Mouse (Mus musculus): Measurements from ENCODE around the gene Scgb3a1. TPM values are rescaled to one million over a fixed set of nuclear protein-coding genes. Genes with fewer than 3 reads are reported as not detected.

Scgb3a1 gene
- total RNA-seq (2021) = not detected
- long read RNA-seq, experiment 1 = 0 reads
- long read RNA-seq, experiment 2 = 0 reads

GRCm38 (mm10) chr11:49663310-49663709 lies at the start of gene Scgb3a1:
Gene Scgb3a1 (plus strand): TSS chr11:49663610.
- DNase-seq (ENCODE audit: low spot score in 2 of 2) = no peak

- DNase-seq (ENCODE audit: low spot score in 2 of 2) = no peak
These were observed 47.3 kb upstream of the Scgb3a1 start for GRCm38 (mm10) chr11:49615856-49616725.

GRCm38 (mm10) chr11:49618476-49618875 lies 44.9 kb upstream of the Scgb3a1 start:
- DNase-seq (ENCODE audit: low spot score in 2 of 2) = no peak

GRCm38 (mm10) chr11:49621953-49622352 lies 41.5 kb upstream of the Scgb3a1 start:
- no peak for DNase-seq (ENCODE audit: low spot score in 2 of 2)

- no peak for DNase-seq (ENCODE audit: low spot score in 2 of 2)
These were observed 39.3 kb upstream of the Scgb3a1 start for GRCm38 (mm10) chr11:49624156-49624555.

DNA sequence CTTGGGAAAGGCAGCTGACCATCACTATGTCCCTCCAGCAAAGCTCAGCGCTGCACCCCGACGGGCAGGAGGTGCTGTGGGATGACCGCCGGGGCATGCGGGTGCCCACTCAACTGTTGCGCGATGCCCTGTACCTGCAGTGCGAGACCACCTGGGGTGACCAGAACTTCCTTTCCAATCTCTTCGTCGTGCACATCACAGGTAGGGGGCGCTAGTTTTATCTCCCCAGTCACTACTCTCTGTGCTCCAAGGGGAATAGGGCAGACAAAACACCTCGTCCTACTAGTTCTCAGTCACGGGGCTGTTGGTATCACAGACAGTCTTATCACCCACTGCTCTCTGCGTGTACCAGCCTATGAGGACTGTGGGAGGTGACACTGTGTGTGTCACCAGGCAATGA lies 37.5 kb upstream of the Scgb3a1 start:
- DNase-seq (ENCODE audit: low spot score in 2 of 2) = no peak

- no peak for DNase-seq (ENCODE audit: low spot score in 2 of 2)
These were observed 36.7 kb upstream of the Scgb3a1 start for GRCm38 (mm10) chr11:49626748-49627147.

DNA sequence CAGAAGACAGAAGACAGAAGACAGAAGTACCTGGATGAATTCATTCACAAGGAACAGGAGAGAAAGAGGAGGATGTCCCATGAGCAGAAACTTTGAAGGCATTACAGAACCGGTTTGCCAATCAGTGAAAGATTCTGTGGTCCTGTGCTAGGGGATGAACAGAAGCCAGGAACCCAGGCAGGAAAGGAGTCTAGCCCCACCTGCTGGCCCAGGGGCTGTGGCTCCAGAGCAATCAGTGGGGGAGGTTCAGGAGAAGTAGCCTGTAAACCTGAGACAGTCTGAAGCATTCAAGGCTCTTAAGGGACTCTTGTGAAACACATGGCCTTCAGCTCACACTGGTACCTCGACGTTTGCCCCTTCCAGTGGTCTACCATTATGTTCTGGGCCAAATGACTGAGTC lies 32.3 kb upstream of the Scgb3a1 start:
- no peak for DNase-seq (ENCODE audit: low spot score in 2 of 2)

- no peak for DNase-seq (ENCODE audit: low spot score in 2 of 2)
These were observed 31.2 kb upstream of the Scgb3a1 start for GRCm38 (mm10) chr11:49632256-49632655.

- no peak for DNase-seq (ENCODE audit: low spot score in 2 of 2)
These were observed 29.3 kb upstream of the Scgb3a1 start for GRCm38 (mm10) chr11:49634101-49634500.

DNA sequence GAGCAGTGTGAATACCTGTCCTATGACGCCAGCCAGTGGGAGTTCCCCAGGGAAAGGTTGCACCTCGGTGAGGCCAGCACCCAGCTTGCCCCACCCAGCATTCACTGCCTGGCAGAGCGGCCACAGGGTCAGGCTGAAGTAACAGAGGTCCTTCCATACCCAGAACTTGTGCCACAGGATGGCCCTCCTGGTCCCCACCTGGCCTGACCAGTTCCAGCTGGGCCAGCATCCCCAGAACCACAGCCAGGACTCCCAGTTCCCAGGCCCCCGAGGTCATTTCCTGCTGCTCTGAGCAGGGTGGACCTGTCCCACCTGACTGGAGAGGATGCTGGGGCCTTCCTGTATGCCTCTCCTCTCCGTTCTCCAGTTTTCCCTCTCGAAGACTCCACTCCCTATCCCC lies 27.7 kb upstream of the Scgb3a1 start:
- no peak for DNase-seq (ENCODE audit: low spot score in 2 of 2)

GRCm38 (mm10) chr11:49636449-49636848 lies 27.0 kb upstream of the Scgb3a1 start:
- no peak for DNase-seq (ENCODE audit: low spot score in 2 of 2)

- no peak for DNase-seq (ENCODE audit: low spot score in 2 of 2)
These were observed 17.7 kb upstream of the Scgb3a1 start for GRCm38 (mm10) chr11:49645677-49646076.

- no peak for DNase-seq (ENCODE audit: low spot score in 2 of 2)
These were observed 13.1 kb upstream of the Scgb3a1 start for GRCm38 (mm10) chr11:49650113-49650993.

DNA sequence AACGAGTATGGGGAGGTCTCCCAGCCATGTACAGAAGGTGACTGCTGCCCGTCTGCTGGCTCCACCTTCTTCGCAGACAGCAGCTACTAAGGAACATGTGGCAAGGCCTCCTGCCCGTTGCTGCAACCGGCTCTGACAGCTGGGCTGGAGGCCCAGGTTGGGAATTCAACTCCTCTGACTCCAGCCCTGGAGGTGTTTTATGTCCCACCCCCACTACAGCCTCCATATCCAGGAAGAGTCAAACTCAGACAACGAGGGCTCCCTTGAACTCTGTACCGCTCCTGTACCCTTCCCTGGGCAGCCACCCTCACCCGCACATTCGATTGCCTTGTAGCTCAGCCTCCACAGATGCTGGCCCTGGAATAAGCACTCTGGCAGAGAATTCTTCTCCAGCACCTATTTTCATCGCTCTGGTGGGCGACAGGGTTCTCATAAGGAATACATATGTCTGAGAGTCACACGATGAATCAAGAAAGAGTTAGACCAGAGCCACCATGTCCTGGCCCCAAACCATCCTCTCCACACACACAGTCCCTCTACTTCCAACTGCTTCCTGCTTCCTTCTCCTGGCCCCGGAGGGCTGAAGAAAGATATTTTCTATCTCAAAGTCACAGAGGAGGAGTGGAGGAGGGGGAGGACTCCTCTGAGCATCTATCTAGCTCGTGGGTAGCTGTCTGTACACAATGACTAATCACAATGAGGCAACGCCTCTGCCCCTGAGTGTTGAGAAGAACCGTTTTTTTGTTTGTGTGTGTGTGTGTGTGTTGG lies 12.2 kb upstream of the Scgb3a1 start:
- DNase-seq (ENCODE audit: low spot score in 2 of 2) = peak in 1 of 2 experiments; percentile 22

DNA sequence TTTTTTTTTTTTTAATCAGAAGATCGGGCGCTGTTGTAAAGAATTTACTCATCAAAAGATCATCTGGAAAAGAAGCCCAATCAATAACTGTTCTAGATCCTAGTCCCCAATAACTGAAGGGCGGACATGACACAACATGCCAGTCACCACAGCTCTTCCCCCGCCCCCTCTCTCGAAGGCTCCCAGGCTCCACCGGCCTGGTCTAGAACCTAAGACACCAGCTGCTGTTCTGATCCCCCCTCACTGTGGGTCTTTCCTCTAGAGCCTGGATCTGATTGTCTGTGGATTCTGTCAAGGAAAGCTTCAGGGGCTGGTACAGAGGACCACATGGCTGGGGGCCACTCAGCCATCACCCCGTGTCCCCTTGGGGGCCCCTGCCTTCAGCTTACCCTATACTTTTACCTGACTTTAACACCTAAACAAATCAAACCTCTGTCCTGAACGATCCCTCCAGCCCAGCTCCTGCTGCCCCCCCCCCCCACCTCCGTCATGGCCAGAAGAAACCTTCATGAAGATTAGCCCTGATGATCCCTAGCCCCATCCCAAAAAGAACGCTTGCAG lies 11.6 kb upstream of the Scgb3a1 start:
- no peak for DNase-seq (ENCODE audit: low spot score in 2 of 2)

- DNase-seq (ENCODE audit: low spot score in 2 of 2) = peak; percentile 83 to 91
These were observed 10.9 kb upstream of the Scgb3a1 start for GRCm38 (mm10) chr11:49652401-49653078.

- no peak for DNase-seq (ENCODE audit: low spot score in 2 of 2)
These were observed 10.4 kb upstream of the Scgb3a1 start for GRCm38 (mm10) chr11:49653079-49653408.

- DNase-seq (ENCODE audit: low spot score in 2 of 2) = no peak
These were observed 8.8 kb upstream of the Scgb3a1 start for GRCm38 (mm10) chr11:49654651-49655050.

GRCm38 (mm10) chr11:49655501-49655900 lies 7.9 kb upstream of the Scgb3a1 start:
- DNase-seq (ENCODE audit: low spot score in 2 of 2) = no peak

Data from layer of hippocampus, postnatal 14 days (tissue).